Mouse (Mus musculus): ENCODE data around the gene Med16. TPM values are rescaled to one million over a fixed set of nuclear protein-coding genes. Genes with fewer than 3 reads are reported as not detected.

Gene Med16
- polyA plus RNA-seq, 1 experiment = 4.9 TPM

- peaks cover 15% of the 10 kb centered on the region for H3K4me1 ChIP-seq (ENCODE audit: control insufficient read depth)
Measured at GRCm38 (mm10) chr10:79846553-79846952, 62.2 kb downstream of the Med16 start.

More at GRCm38 (mm10) chr10:79846553-79846952, 62.2 kb downstream of the Med16 start:
- Histone ChIP-seq H3K36me3 (ENCODE audit: control insufficient read depth) (no peaks in the 10 kb centered on the region), H3K9me3 (ENCODE audit: control insufficient read depth, low read length) (no peaks in the 10 kb centered on the region), H3K4me3 (replicated peaks) (no peak overlapping the region), H3K27me3 (ENCODE audit: control insufficient read depth) (no peaks in the 10 kb centered on the region)
- TF ChIP-seq GATA1 (IDR thresholded peaks at IDR 0.05; ENCODE audit: low read length) (no peak), TAL1 (IDR thresholded peaks at IDR 0.05; ENCODE audit: low read length) (no peak)

Other genes with a start within 250 kb of the Med16 start
- 0.03 TPM in 1 of 2 replicates, not detected in the other for gene Madcam1, start 244.4 kb downstream of the Med16 start, polyA plus RNA-seq (2012)
- gene Tpgs1, start 239.6 kb downstream of the Med16 start, polyA plus RNA-seq (2012) = 15.5 and 17.8 TPM in 2 replicates
- 65.0 and 72.0 TPM in 2 replicates for gene Cdc34, start 226.7 kb downstream of the Med16 start, polyA plus RNA-seq (2012)
- gene Gzmm, start 219.9 kb downstream of the Med16 start, polyA plus RNA-seq (2012) = 0.08 and 0.09 TPM in 2 replicates
- 836 and 840 TPM in 2 replicates for gene Bsg, start 204.4 kb downstream of the Med16 start, polyA plus RNA-seq (2012)
- gene Hcn2, start 192.3 kb downstream of the Med16 start, polyA plus RNA-seq (2012) = 0.08 and 0.15 TPM in 2 replicates
- gene Polrmt, start 162.3 kb downstream of the Med16 start, polyA plus RNA-seq (2012) = 2.1 and 2.5 TPM in 2 replicates
- not detected in 2 replicates for gene Fgf22, start 153.8 kb downstream of the Med16 start, polyA plus RNA-seq (2012)
- gene Rnf126, start 142.0 kb downstream of the Med16 start, polyA plus RNA-seq (2012) = 35.3 and 45.1 TPM in 2 replicates
- 0.02 and 0.04 TPM in 2 replicates for gene Fstl3, start 131.7 kb downstream of the Med16 start, polyA plus RNA-seq (2012)
- 0.02 TPM in 1 of 2 replicates, not detected in the other for gene Prss57, start 118.0 kb downstream of the Med16 start, polyA plus RNA-seq (2012)
- 0.34 and 0.52 TPM in 2 replicates for gene Palm, start 115.4 kb downstream of the Med16 start, polyA plus RNA-seq (2012)
- gene Misp, start 87.9 kb downstream of the Med16 start, polyA plus RNA-seq (2012) = not detected in 2 replicates
- 46.1 and 67.9 TPM in 2 replicates for gene Ptbp1, start 54.5 kb downstream of the Med16 start, polyA plus RNA-seq (2012)
- 3.5 TPM in 2 replicates for gene Prtn3, start 34.4 kb downstream of the Med16 start, polyA plus RNA-seq (2012)
- 0.06 and 0.11 TPM in 2 replicates for gene Plppr3, start 34.3 kb downstream of the Med16 start, polyA plus RNA-seq (2012)
- gene Elane, start 22.7 kb downstream of the Med16 start, polyA plus RNA-seq (2012) = 1.5 and 1.8 TPM in 2 replicates
- gene Cfd, start 18.1 kb downstream of the Med16 start, polyA plus RNA-seq (2012) = not detected in 2 replicates
- 0.21 TPM in 1 of 2 replicates, not detected in the other for gene Gm26602, start 1.9 kb upstream of the Med16 start, polyA plus RNA-seq (2012)
- 0.01 TPM in 1 of 2 replicates, not detected in the other for gene Kiss1r, start 8.0 kb upstream of the Med16 start, polyA plus RNA-seq (2012)
- gene R3hdm4, start 12.3 kb upstream of the Med16 start, polyA plus RNA-seq (2012) = 9.9 and 13.0 TPM in 2 replicates
- 1.0 and 1.4 TPM in 2 replicates for gene Arid3a, start 18.1 kb upstream of the Med16 start, polyA plus RNA-seq (2012)
- 4.4 and 4.9 TPM in 2 replicates for gene Wdr18, start 51.2 kb upstream of the Med16 start, polyA plus RNA-seq (2012)
- 0.01 TPM in 1 of 2 replicates, not detected in the other for gene Grin3b, start 61.8 kb upstream of the Med16 start, polyA plus RNA-seq (2012)
- gene Tmem259, start 75.4 kb upstream of the Med16 start, polyA plus RNA-seq (2012) = 47.6 and 49.5 TPM in 2 replicates
- gene Cnn2, start 79.7 kb upstream of the Med16 start, polyA plus RNA-seq (2012) = 0.59 and 0.74 TPM in 2 replicates
- gene Abca7, start 87.6 kb upstream of the Med16 start, polyA plus RNA-seq (2012) = 7.6 and 7.9 TPM in 2 replicates
- 1.5 and 1.7 TPM in 2 replicates for gene Arhgap45, start 107.7 kb upstream of the Med16 start, polyA plus RNA-seq (2012)
- gene Polr2e, start 130.9 kb upstream of the Med16 start, polyA plus RNA-seq (2012) = 11.9 and 17.1 TPM in 2 replicates
- gene Gpx4, start 138.2 kb upstream of the Med16 start, polyA plus RNA-seq (2012) = 551 and 700 TPM in 2 replicates
- 3.4 and 3.9 TPM in 2 replicates for gene Sbno2, start 196.6 kb upstream of the Med16 start, polyA plus RNA-seq (2012)
- 69.2 and 71.6 TPM in 2 replicates for gene Stk11, start 206.9 kb upstream of the Med16 start, polyA plus RNA-seq (2012)
- gene Atp5d, start 229.7 kb upstream of the Med16 start, polyA plus RNA-seq (2012) = 139 and 144 TPM in 2 replicates
- gene Cbarp, start 231.9 kb upstream of the Med16 start, polyA plus RNA-seq (2012) = 0.15 and 0.52 TPM in 2 replicates
- 7.0 and 9.3 TPM in 2 replicates for gene Midn, start 239.3 kb upstream of the Med16 start, polyA plus RNA-seq (2012)